Mouse (Mus musculus): ENCODE results near the gene Chd2.

DNA sequence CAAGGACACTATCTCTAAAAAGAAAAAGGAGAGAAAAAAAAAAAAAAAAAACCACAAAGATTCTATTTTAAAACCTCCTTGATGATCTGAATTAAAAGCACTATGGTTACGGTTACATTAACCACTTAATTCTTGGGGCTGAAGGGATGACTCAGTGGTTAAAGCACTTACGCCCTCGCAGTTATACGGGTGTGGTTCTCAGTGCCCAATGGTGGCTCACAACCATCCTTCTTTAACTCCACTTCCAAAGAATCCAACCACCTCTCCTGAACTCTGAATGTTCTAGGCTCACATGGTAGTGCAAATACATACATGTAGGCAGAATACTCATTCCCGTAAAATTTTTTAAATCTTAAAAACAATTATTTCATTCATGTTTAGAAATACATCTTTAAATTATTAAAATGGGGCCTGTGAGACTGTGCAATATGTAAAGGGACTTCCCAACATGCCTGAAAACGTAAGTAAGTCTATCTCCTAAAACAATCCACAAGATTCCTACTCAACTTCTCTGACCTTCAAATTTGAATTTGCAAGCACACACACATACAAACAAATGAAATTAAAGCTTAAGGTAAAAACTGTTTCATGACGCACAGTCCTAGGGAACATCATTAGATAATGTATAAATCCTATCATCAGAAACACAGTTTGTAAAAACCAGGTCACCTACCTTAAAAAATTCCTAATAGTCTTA, 10.6 kb upstream of the Chd2 start:
- no peak for TF ChIP-seq CTCF (IDR thresholded peaks at IDR 0.05; ENCODE audit: low read depth, low read length)
- TF ChIP-seq TAL1 (conservative IDR thresholded peaks at IDR 0.05; ENCODE audit: low read depth, low read length) = no peak

Measured in G1E (cell line).